Mouse (Mus musculus): Measurements from ENCODE around the gene Zfhx3. TPM values are rescaled to one million over a fixed set of nuclear protein-coding genes. Genes with fewer than 3 reads are reported as not detected.

Gene Zfhx3
- polyA plus RNA-seq, 1 experiment from 2014 or later: 15.7 TPM

- Histone ChIP-seq H3K4me1 (replicated peaks; ENCODE audit: control insufficient read depth, insufficient read depth, low read length) (no peaks in the 10 kb centered on the region), H3K9me3 (ENCODE audit: control insufficient read depth, low read length) (no peaks in the 10 kb centered on the region), H3K36me3 (ENCODE audit: control insufficient read depth, insufficient read depth, low read length) (no peaks in the 10 kb centered on the region), H3K4me3 (ENCODE audit: low read depth, low read length) (no peak overlapping the region), H3K4me2 (ENCODE audit: low read length) (no peak overlapping the region), H3K27me3 (replicated peaks; ENCODE audit: control insufficient read depth, insufficient read depth, low read length) (no peaks in the 10 kb centered on the region), H3K27ac (ENCODE audit: low read depth) (no peak overlapping the region), H3K9ac (ENCODE audit: low read length) (no peak overlapping the region)
- DNase-seq (ENCODE audit: low spot score) (no peak), ATAC-seq (replicated peaks; ENCODE audit: low FRiP score, low TSS enrichment, low read depth) (no peak)
- WGBS: 78% methylated on average over 15 of the region's 15 CpGs
Measured at GRCm38 (mm10) chr8:108536911-108537351, 594.5 kb downstream of the Zfhx3 start.

- peak; percentile 39 for DNase-seq (ENCODE audit: low spot score)
- no peaks in the 10 kb centered on the region for H3K4me1 ChIP-seq (replicated peaks; ENCODE audit: control insufficient read depth, insufficient read depth, low read length)
- H3K9ac ChIP-seq (ENCODE audit: low read length): no peak overlapping the region
- H3K27me3 ChIP-seq (replicated peaks; ENCODE audit: control insufficient read depth, insufficient read depth, low read length): no peaks in the 10 kb centered on the region
- H3K9me3 ChIP-seq (ENCODE audit: control insufficient read depth, low read length): no peaks in the 10 kb centered on the region
- ATAC-seq (replicated peaks; ENCODE audit: low FRiP score, low TSS enrichment, low read depth): no peak
- H3K27ac ChIP-seq (ENCODE audit: low read depth): no peak overlapping the region
- H3K36me3 ChIP-seq (ENCODE audit: control insufficient read depth, insufficient read depth, low read length): no peaks in the 10 kb centered on the region
- WGBS: 85% methylated on average over 25 of the region's 25 CpGs
- no peak overlapping the region for H3K4me3 ChIP-seq (ENCODE audit: low read depth, low read length)
- no peak overlapping the region for H3K4me2 ChIP-seq (ENCODE audit: low read length)
Measured at GRCm38 (mm10) chr8:108537686-108538551, 595.5 kb downstream of the Zfhx3 start.

DNA sequence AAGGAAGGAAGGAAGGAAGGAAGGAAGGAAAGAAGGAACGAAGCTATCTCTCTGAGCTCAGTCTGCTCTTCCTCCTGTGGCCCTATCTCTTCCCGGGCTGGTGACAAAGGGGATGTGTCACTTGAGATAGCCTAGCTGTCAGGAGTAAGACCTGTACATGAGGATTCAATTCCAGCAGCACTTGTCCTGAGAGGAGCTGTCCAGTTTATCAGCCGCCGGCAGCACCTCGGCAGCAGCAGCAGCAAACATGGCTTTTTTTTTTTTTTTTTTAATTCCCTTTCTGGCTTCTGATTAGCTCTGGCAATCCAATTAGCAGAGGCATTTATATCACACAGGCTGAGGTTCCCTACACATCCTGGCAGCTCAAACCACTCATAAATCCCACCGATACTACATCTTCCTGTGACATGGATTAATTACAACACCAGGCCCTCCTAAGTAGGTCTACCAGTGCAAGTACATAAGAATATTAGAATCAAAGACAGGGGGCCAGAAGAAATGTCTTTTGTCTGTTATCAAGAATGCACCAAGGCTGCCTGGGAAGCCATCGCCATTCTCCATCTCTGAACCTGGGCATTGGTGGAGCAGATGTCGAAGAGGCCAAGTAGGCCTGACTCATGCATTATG lies 596.6 kb downstream of the Zfhx3 start:
- DNase-seq (ENCODE audit: low spot score) (no peak), ATAC-seq (replicated peaks; ENCODE audit: low FRiP score, low TSS enrichment, low read depth) (no peak)
- H3K4me1 ChIP-seq (replicated peaks; ENCODE audit: control insufficient read depth, insufficient read depth, low read length): no peaks in the 10 kb centered on the region
- 56% methylated on average over 8 of the region's 8 CpGs for WGBS
- no peaks in the 10 kb centered on the region for H3K36me3 ChIP-seq (ENCODE audit: control insufficient read depth, insufficient read depth, low read length)
- H3K9me3 ChIP-seq (ENCODE audit: control insufficient read depth, low read length): no peaks in the 10 kb centered on the region
- no peaks in the 10 kb centered on the region for H3K27me3 ChIP-seq (replicated peaks; ENCODE audit: control insufficient read depth, insufficient read depth, low read length)
- no peak overlapping the region for H3K4me2 ChIP-seq (ENCODE audit: low read length)
- H3K9ac ChIP-seq (ENCODE audit: low read length): no peak overlapping the region
- H3K27ac ChIP-seq (ENCODE audit: low read depth): no peak overlapping the region
- H3K4me3 ChIP-seq (ENCODE audit: low read depth, low read length): no peak overlapping the region

DNA sequence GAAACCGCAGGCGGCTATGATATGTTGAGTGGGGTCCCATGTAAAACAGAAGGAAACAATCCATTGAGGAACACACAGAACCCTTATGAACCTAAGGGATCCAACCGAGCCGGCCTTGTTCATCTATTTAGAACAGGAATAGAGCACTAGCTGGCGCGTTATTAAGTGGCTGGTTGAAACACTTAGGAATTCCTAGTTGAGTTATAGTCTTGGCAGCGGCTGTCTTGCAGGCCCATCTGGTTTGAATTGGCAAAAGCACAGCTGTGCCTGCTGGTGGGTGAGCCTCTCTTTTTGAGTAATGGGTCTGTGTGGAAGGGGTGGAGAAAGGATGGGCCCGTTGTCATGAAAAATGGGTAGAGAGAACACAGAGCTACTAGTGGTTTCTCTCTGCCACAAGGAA lies 610.1 kb downstream of the Zfhx3 start:
- H3K9me3 ChIP-seq (ENCODE audit: control insufficient read depth, low read length): no peaks in the 10 kb centered on the region
- no peaks in the 10 kb centered on the region for H3K27me3 ChIP-seq (replicated peaks; ENCODE audit: control insufficient read depth, insufficient read depth, low read length)
- peaks cover 2% of the 10 kb centered on the region; the same call in 1 of the 2 replicates for H3K4me1 ChIP-seq (replicated peaks; ENCODE audit: control insufficient read depth, insufficient read depth, low read length)
- no peak overlapping the region for H3K9ac ChIP-seq (ENCODE audit: low read length)
- no peak overlapping the region for H3K27ac ChIP-seq (ENCODE audit: low read depth)
- WGBS: 37% methylated on average over 8 of the region's 8 CpGs
- 0 out of 2 replicates have a peak, but pooled peaks have one; percentile 43 for ATAC-seq (replicated peaks; ENCODE audit: low FRiP score, low TSS enrichment, low read depth)
- no peaks in the 10 kb centered on the region for H3K36me3 ChIP-seq (ENCODE audit: control insufficient read depth, insufficient read depth, low read length)
- no peak overlapping the region for H3K4me3 ChIP-seq (ENCODE audit: low read depth, low read length)
- H3K4me2 ChIP-seq (ENCODE audit: low read length): no peak overlapping the region
- no peak for DNase-seq (ENCODE audit: low spot score)

- Histone ChIP-seq H3K27me3 (replicated peaks; ENCODE audit: control insufficient read depth, insufficient read depth, low read length) (no peaks in the 10 kb centered on the region), H3K36me3 (ENCODE audit: control insufficient read depth, insufficient read depth, low read length) (no peaks in the 10 kb centered on the region), H3K4me3 (ENCODE audit: low read depth, low read length) (no peak overlapping the region), H3K9me3 (ENCODE audit: control insufficient read depth, low read length) (no peaks in the 10 kb centered on the region), H3K27ac (ENCODE audit: low read depth) (no peak overlapping the region), H3K9ac (ENCODE audit: low read length) (no peak overlapping the region), H3K4me2 (ENCODE audit: low read length) (no peak overlapping the region), H3K4me1 (replicated peaks; ENCODE audit: control insufficient read depth, insufficient read depth, low read length) (peaks cover 2% of the 10 kb centered on the region; the same call in 1 of the 2 replicates)
- ATAC-seq (replicated peaks; ENCODE audit: low FRiP score, low TSS enrichment, low read depth) (no peak), DNase-seq (ENCODE audit: low spot score) (no peak)
- WGBS: 82% methylated on average over 11 of the region's 11 CpGs
Measured at GRCm38 (mm10) chr8:108553808-108554577, 611.5 kb downstream of the Zfhx3 start.

DNA sequence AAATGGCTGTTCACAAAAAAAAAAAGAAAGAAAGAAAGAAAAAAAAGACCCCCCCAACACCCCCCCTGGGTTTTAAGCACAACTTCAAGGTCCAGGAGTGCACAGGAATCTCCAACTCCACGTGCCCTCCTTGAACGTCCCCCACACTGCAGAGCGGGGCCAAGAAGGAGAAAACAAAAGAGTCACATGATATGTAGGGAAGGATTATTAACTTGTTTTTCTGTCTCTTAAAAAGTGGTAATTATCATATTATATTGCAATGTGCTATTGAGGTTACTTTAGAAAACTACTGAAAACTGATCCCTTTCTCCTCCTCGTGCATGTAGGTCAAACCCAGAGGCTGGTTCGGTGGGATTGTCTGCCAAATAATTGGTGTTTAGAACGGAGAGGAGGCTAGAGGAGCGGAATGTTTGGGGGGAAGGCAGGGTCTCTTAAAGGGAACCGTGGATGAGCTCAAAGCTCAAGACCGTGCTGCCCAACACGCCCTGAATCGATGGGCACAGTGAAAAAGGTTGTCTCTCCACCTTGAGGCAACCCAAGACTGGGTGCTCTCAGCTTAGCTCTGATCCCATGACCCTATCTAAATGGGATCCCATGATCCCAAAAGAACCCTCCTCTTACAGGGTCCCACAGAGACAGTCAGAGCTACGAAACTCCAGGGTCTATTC lies 612.3 kb downstream of the Zfhx3 start:
- DNase-seq (ENCODE audit: low spot score) (no peak), ATAC-seq (replicated peaks; ENCODE audit: low FRiP score, low TSS enrichment, low read depth) (no peak)
- Histone ChIP-seq H3K36me3 (ENCODE audit: control insufficient read depth, insufficient read depth, low read length) (no peaks in the 10 kb centered on the region), H3K27me3 (replicated peaks; ENCODE audit: control insufficient read depth, insufficient read depth, low read length) (no peaks in the 10 kb centered on the region), H3K4me1 (replicated peaks; ENCODE audit: control insufficient read depth, insufficient read depth, low read length) (peaks cover 2% of the 10 kb centered on the region; the same call in 1 of the 2 replicates), H3K4me3 (ENCODE audit: low read depth, low read length) (no peak overlapping the region), H3K27ac (ENCODE audit: low read depth) (no peak overlapping the region), H3K9ac (ENCODE audit: low read length) (no peak overlapping the region), H3K9me3 (ENCODE audit: control insufficient read depth, low read length) (no peaks in the 10 kb centered on the region), H3K4me2 (ENCODE audit: low read length) (no peak overlapping the region)
- 79% methylated on average over 12 of the region's 12 CpGs for WGBS

DNA sequence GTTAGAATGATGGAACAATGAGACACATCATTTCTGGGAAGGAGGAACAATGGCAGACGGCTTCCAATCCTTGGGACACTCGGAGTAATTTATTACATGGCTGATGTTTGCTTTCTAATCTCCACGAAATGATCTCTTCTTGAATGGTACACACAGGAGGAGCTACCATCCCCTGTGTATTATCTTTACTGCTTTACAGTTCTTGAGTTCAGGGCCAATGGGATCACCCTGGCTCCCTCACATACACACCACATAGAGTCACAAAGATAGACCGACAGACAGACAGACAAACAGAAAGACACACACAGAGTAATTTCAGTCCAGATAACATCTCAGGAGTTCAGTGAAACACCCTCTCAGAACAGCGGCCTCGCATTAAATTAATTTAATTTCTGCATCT lies 621.0 kb downstream of the Zfhx3 start:
- Histone ChIP-seq H3K9ac (ENCODE audit: low read length) (no peak overlapping the region), H3K4me2 (ENCODE audit: low read length) (no peak overlapping the region), H3K36me3 (ENCODE audit: control insufficient read depth, insufficient read depth, low read length) (no peaks in the 10 kb centered on the region), H3K27me3 (replicated peaks; ENCODE audit: control insufficient read depth, insufficient read depth, low read length) (no peaks in the 10 kb centered on the region), H3K4me3 (ENCODE audit: low read depth, low read length) (no peak overlapping the region), H3K9me3 (ENCODE audit: control insufficient read depth, low read length) (no peaks in the 10 kb centered on the region), H3K27ac (ENCODE audit: low read depth) (no peak overlapping the region), H3K4me1 (replicated peaks; ENCODE audit: control insufficient read depth, insufficient read depth, low read length) (no peaks in the 10 kb centered on the region)
- ATAC-seq (replicated peaks; ENCODE audit: low FRiP score, low TSS enrichment, low read depth): no peak
- no peak for DNase-seq (ENCODE audit: low spot score)
- 61% methylated on average over 6 of the region's 6 CpGs for WGBS

DNA sequence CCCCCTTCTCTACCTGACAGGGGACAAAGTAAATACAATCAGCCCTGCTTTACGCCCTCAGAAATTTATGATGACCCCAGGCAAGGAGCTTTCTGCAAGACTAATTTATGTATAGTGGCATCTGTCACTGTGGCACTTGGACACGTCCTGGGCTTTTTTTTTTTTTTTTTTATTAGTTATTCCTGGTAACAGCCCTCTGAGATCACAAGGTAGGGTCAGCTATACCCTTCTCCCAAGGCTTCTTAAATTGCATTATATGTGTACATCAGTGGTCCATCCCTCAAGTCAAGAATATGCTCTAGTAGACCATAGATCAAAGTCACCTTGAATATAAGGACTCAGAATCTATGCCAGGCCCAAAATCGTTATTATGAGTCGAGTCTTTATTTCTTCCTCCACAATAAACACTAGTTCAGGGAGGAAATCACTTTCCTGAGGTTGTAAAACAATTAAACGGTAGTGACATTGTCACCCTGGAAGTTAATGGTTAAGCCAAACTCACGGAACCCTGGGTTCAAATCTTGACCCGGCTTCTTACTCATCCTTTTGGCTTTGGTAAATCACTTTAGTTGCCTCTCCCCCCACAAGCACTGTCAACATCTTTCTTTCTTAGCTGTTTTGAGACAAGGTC lies 621.6 kb downstream of the Zfhx3 start:
- DNase-seq (ENCODE audit: low spot score) (peak; percentile 52), ATAC-seq (replicated peaks; ENCODE audit: low FRiP score, low TSS enrichment, low read depth) (peak; percentile 55; the same call in 1 of the 2 replicates)
- H3K9me3 ChIP-seq (ENCODE audit: control insufficient read depth, low read length): no peaks in the 10 kb centered on the region
- H3K27me3 ChIP-seq (replicated peaks; ENCODE audit: control insufficient read depth, insufficient read depth, low read length): no peaks in the 10 kb centered on the region
- 46% methylated on average over 7 of the region's 7 CpGs for WGBS
- H3K36me3 ChIP-seq (ENCODE audit: control insufficient read depth, insufficient read depth, low read length): no peaks in the 10 kb centered on the region
- no peaks in the 10 kb centered on the region for H3K4me1 ChIP-seq (replicated peaks; ENCODE audit: control insufficient read depth, insufficient read depth, low read length)
- H3K4me3 ChIP-seq (ENCODE audit: low read depth, low read length): no peak overlapping the region
- H3K27ac ChIP-seq (ENCODE audit: low read depth): no peak overlapping the region
- H3K9ac ChIP-seq (ENCODE audit: low read length): no peak overlapping the region
- H3K4me2 ChIP-seq (ENCODE audit: low read length): no peak overlapping the region
